Mouse (Mus musculus): ENCODE data around the gene Abhd17c. TPM values are rescaled to one million over a fixed set of nuclear protein-coding genes. Genes with fewer than 3 reads are reported as not detected.
"Not testable (repeated sequence)": the region's sequence is repeated elsewhere in the genome, so short reads cannot be mapped to it uniquely, and the experiment has no call there.

Gene Abhd17c
- polyA plus RNA-seq, 1 experiment from 2014 or later: 95.3 TPM

- H3K27me3 ChIP-seq (replicated peaks): no peaks in the 10 kb centered on the region
- no peak for ATAC-seq
- H3K4me3 ChIP-seq (replicated peaks): no peak overlapping the region
- H3K4me2 ChIP-seq (replicated peaks): no peak overlapping the region
- no peak overlapping the region for H3K27ac ChIP-seq
- H3K36me3 ChIP-seq: no peaks in the 10 kb centered on the region
- no peaks in the 10 kb centered on the region for H3K9me3 ChIP-seq
- no peak overlapping the region for H3K9ac ChIP-seq
- 67% methylated on average over 4 of the region's 4 CpGs for WGBS
- H3K4me1 ChIP-seq (replicated peaks): peaks cover 26% of the 10 kb centered on the region
These were observed 20.0 kb downstream of the Abhd17c start for GRCm38 (mm10) chr7:84131736-84132135.

GRCm38 (mm10) chr7:84128661-84129060 lies 23.0 kb downstream of the Abhd17c start:
- Histone ChIP-seq H3K27ac (no peak overlapping the region), H3K4me1 (replicated peaks) (peaks cover 22% of the 10 kb centered on the region), H3K9ac (no peak overlapping the region), H3K36me3 (no peaks in the 10 kb centered on the region), H3K4me3 (replicated peaks) (no peak overlapping the region), H3K4me2 (replicated peaks) (no peak overlapping the region), H3K9me3 (no peaks in the 10 kb centered on the region), H3K27me3 (replicated peaks) (no peaks in the 10 kb centered on the region)
- ATAC-seq: peak; percentile 48
- 50% methylated on average over 8 of the region's 8 CpGs for WGBS

GRCm38 (mm10) chr7:84125730-84126129 lies 26.0 kb downstream of the Abhd17c start:
- Histone ChIP-seq H3K36me3 (no peaks in the 10 kb centered on the region), H3K4me1 (replicated peaks) (peaks cover 29% of the 10 kb centered on the region)

DNA sequence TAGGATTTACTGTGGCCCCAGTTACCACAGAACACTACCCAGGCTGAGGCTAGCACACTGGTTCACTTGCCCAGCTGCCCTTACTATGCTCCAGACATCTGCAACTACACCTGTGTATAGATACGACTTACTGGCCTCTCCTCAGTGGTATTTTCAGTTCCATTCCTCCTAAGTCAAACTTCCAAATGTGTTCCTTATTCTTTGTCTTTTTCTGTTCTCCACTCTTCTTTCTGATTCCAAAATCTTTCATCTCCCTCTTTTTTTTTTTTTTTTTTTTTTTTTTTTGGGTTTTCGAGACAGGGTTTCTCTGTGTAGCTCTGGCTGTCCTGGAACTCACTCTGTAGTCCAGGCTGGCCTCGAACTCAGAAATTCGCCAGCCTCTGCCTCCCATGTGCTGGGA lies 28.0 kb downstream of the Abhd17c start:
- not testable (repeated sequence) for H3K4me2 ChIP-seq (replicated peaks); H3K27me3 ChIP-seq (replicated peaks); H3K27ac ChIP-seq; H3K9me3 ChIP-seq; H3K4me3 ChIP-seq (replicated peaks); H3K9ac ChIP-seq; H3K36me3 ChIP-seq; ATAC-seq
- H3K4me1 ChIP-seq (replicated peaks): peaks cover 40% of the 10 kb centered on the region
- 89% methylated on average over 3 of the region's 4 CpGs for WGBS

More at GRCm38 (mm10) chr7:84125730-84126129, 26.0 kb downstream of the Abhd17c start:
- Histone ChIP-seq H3K27me3 (replicated peaks) (no peaks in the 10 kb centered on the region), H3K9me3 (no peaks in the 10 kb centered on the region), H3K9ac (no peak overlapping the region), H3K27ac (no peak overlapping the region), H3K4me3 (replicated peaks) (no peak overlapping the region), H3K4me2 (replicated peaks) (no peak overlapping the region)
- ATAC-seq: no peak
- 88% methylated on average over 1 of the region's 1 CpGs for WGBS

GRCm38 (mm10) chr7:84121778-84122177 lies 29.9 kb downstream of the Abhd17c start:
- H3K27ac ChIP-seq: no peak overlapping the region; the same call in 1 of the 2 replicates
- H3K4me2 ChIP-seq (replicated peaks): no peak overlapping the region
- no peak overlapping the region for H3K9ac ChIP-seq
- no peaks in the 10 kb centered on the region for H3K27me3 ChIP-seq (replicated peaks)
- H3K36me3 ChIP-seq: no peaks in the 10 kb centered on the region
- no peaks in the 10 kb centered on the region for H3K9me3 ChIP-seq
- no peak overlapping the region for H3K4me3 ChIP-seq (replicated peaks)
- peaks cover 43% of the 10 kb centered on the region for H3K4me1 ChIP-seq (replicated peaks)
- WGBS: 70% methylated on average over 3 of the region's 3 CpGs
- no peak for ATAC-seq

DNA sequence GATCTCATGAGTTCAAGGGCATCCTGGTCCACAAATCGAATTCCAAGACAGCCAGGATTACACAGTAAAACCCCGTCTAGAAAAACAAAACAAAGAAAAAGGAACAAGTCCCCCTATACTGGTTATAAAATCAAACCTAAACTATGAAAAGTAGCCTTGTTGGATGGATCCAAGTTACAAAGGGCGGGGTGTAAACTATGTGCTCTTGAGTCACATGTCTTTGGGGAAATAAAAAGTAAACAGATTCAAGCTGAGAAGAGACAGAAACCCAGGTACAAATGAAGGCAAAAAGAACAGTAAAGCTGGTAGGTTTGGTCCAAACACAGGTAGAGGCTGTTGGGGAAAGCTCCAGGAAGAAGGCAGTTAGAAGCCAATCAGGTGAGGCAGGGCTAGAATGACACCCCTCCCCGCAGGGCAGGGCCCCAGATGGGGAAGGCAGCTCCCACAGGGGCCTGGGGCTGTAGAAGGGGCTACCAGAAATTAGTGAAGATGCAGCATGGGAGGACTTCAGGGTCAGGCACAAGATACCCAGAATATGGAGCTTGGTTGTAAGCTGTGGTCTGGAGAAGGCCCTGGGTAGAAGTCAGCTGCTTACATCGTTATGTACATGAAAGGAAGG lies 31.4 kb downstream of the Abhd17c start:
- Histone ChIP-seq H3K27me3 (replicated peaks) (no peaks in the 10 kb centered on the region), H3K9ac (no peak overlapping the region), H3K4me1 (replicated peaks) (peaks cover 40% of the 10 kb centered on the region), H3K9me3 (no peaks in the 10 kb centered on the region), H3K27ac (peak overlapping the region; percentile 37; the same call in 1 of the 2 replicates), H3K36me3 (no peaks in the 10 kb centered on the region), H3K4me2 (replicated peaks) (no peak overlapping the region), H3K4me3 (replicated peaks) (no peak overlapping the region)
- ATAC-seq: peak; percentile 26; the same call in 1 of the 2 replicates
- WGBS: 43% methylated on average over 5 of the region's 5 CpGs

DNA sequence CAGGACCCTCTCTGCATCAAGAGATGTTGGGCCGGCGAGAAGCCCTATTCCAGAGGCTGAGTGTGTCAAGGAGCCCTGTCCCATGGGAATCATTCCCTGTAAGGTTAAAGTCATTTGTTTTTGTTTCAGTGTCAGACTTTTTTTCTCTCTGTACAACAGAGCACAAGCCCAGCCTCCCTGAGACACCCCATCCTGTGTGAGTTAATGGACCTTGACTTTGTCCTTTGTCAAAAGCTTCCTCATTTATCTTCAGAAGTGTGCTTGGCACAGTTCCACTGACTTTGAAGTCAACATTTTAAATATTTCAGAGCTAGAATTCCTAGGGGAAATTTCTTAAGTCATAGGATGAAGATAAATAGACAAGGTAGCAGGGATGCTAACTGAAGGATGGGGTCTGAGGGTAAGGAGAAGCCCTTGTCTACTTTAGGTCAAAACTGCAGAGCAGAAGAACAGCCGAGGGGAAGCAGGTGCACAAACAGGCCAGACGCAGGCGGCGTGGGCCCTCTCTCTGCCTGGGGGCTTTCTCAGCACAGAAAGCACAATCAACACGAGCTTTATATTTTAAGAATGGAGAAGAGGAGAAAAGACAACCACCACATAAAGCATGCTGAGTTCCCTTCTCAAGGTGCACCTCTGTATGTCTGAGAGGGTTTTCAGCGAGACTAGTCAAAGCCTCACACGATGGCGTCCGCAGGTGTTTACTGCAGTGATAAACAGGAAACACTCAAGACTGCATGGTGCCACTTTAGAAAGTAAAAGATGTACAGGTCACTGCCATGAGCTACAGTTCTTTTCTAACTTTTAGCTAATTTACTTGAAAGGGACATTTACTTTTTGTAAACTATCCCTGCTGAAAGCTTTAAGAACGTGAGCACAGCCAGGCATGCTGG lies 32.2 kb downstream of the Abhd17c start:
- H3K27ac ChIP-seq: no peak overlapping the region
- no peak overlapping the region for H3K4me2 ChIP-seq (replicated peaks)
- H3K9me3 ChIP-seq: no peaks in the 10 kb centered on the region
- H3K27me3 ChIP-seq (replicated peaks): no peaks in the 10 kb centered on the region
- no peak overlapping the region for H3K4me3 ChIP-seq (replicated peaks)
- H3K4me1 ChIP-seq (replicated peaks): peaks cover 40% of the 10 kb centered on the region
- 48% methylated on average over 12 of the region's 12 CpGs for WGBS
- no peak overlapping the region for H3K9ac ChIP-seq
- no peak for ATAC-seq
- H3K36me3 ChIP-seq: no peaks in the 10 kb centered on the region

DNA sequence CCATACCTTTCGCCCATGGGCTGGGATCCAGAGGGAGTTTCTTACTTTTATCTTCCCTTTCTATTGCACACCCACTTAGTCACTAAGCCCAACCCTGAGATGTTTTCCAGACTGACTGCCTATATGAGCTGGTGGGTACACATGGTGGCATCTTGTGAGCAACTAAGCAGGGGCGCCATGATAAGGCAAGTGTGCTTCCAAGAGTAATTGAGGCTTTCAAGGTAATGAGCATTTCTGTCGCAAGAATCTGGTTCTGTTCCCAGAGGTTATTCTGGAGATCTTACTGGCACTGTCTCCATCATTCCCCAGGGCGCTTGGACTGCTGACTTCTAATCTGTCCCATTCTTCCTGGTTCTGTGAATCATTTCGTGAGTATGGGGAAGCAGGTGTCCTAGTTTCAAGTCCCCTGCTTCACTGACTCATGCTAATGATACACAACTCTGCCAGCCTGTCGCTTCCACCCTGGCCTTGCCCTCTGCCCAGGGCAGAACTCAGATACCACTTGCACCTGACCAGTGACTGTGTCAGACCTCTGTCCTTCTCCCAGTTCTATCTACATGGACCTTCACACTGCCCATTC lies 34.1 kb downstream of the Abhd17c start:
- 72% methylated on average over 6 of the region's 6 CpGs for WGBS
- H3K27me3 ChIP-seq (replicated peaks): no peaks in the 10 kb centered on the region
- no peak overlapping the region for H3K4me2 ChIP-seq (replicated peaks)
- peaks cover 37% of the 10 kb centered on the region for H3K4me1 ChIP-seq (replicated peaks)
- H3K9ac ChIP-seq: no peak overlapping the region
- ATAC-seq: no peak; the same call in 1 of the 2 replicates
- no peak overlapping the region for H3K4me3 ChIP-seq (replicated peaks)
- H3K27ac ChIP-seq: no peak overlapping the region
- H3K36me3 ChIP-seq: peaks cover 4% of the 10 kb centered on the region
- no peaks in the 10 kb centered on the region for H3K9me3 ChIP-seq

GRCm38 (mm10) chr7:84116621-84117542 lies 34.8 kb downstream of the Abhd17c start:
- Histone ChIP-seq H3K36me3 (peaks cover 4% of the 10 kb centered on the region), H3K27me3 (replicated peaks) (no peaks in the 10 kb centered on the region), H3K4me1 (replicated peaks) (peaks cover 36% of the 10 kb centered on the region), H3K4me3 (replicated peaks) (no peak overlapping the region), H3K9ac (no peak overlapping the region), H3K27ac (no peak overlapping the region), H3K4me2 (replicated peaks) (no peak overlapping the region), H3K9me3 (no peaks in the 10 kb centered on the region)
- 51% methylated on average over 7 of the region's 7 CpGs for WGBS
- no peak for ATAC-seq

DNA sequence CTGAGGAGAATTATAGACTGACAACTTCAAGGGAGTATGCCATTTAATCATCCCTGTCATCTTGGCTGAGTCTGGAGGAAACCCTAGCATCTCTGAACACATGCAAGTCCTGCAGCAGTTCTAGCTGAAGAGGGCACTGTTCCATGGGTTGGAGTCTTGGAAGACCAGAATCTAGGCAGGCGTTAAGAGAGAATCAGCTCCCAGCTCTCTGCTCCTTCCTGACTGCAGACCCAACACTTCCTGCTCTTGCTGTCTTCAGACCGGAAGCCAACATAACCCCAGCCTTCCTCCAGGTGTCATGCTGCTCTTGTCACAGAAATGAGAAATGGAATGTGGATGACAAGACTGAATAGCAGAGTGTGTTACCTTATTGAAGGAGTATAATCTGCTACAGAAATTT lies 36.3 kb downstream of the Abhd17c start:
- no peak for ATAC-seq
- H3K4me3 ChIP-seq (replicated peaks): no peak overlapping the region
- WGBS: 63% methylated on average over 2 of the region's 2 CpGs
- H3K27ac ChIP-seq: no peak overlapping the region
- H3K27me3 ChIP-seq (replicated peaks): no peaks in the 10 kb centered on the region
- H3K4me1 ChIP-seq (replicated peaks): peaks cover 30% of the 10 kb centered on the region
- H3K4me2 ChIP-seq (replicated peaks): no peak overlapping the region
- peaks cover 7% of the 10 kb centered on the region for H3K36me3 ChIP-seq
- no peak overlapping the region for H3K9ac ChIP-seq
- H3K9me3 ChIP-seq: no peaks in the 10 kb centered on the region

- Histone ChIP-seq H3K27me3 (replicated peaks) (no peaks in the 10 kb centered on the region), H3K9me3 (no peaks in the 10 kb centered on the region), H3K4me1 (replicated peaks) (peaks cover 24% of the 10 kb centered on the region), H3K4me2 (replicated peaks) (no peak overlapping the region), H3K4me3 (replicated peaks) (no peak overlapping the region), H3K36me3 (peaks cover 11% of the 10 kb centered on the region), H3K27ac (no peak overlapping the region), H3K9ac (no peak overlapping the region)
- ATAC-seq: no peak
- 80% methylated on average over 3 of the region's 3 CpGs for WGBS
These were observed 36.9 kb downstream of the Abhd17c start for GRCm38 (mm10) chr7:84114775-84115174.

DNA sequence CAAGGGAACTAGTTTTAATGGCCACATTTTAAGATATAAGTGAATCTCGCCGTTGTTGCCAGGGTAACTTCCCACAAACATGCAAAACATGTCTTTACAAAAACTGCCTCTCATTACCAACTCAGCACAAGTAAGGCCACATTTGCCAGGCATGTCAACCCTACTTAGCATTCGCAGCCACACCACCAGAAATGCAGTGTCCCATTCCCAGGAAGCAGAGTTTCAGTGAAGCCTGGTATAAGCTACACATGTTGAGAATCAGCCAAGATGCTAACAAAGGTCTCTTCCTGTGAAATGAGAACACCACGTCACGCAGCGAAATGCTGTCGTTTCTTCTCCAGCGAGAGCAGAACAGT lies 38.7 kb downstream of the Abhd17c start:
- Histone ChIP-seq H3K36me3 (peaks cover 18% of the 10 kb centered on the region), H3K27me3 (replicated peaks) (no peaks in the 10 kb centered on the region), H3K4me3 (replicated peaks) (no peak overlapping the region), H3K4me2 (replicated peaks) (no peak overlapping the region), H3K9me3 (no peaks in the 10 kb centered on the region), H3K4me1 (replicated peaks) (peaks cover 16% of the 10 kb centered on the region), H3K27ac (no peak overlapping the region), H3K9ac (no peak overlapping the region)
- ATAC-seq: no peak
- 90% methylated on average over 8 of the region's 8 CpGs for WGBS

Measured in intestine, embryonic 15.5 days (tissue).